Mouse (Mus musculus) liver, adult (tissue): ENCODE measurements around the gene Cdca7.

Source experiments
- GATA4 ChIP-seq: IDR thresholded peaks from 2 replicates; pipeline ENCODE4 v1.6.1; 2014; ENCODE audit warnings: mild to moderate bottlenecking, low read length; ENCODE audit not compliant: insufficient replicate concordance

Gene Cdca7

GRCm38 (mm10) chr2:72475797-72476485, at the start of gene Cdca7:
TSS of gene Cdca7 (plus strand) at chr2:72476159.
- no peak for TF ChIP-seq GATA4

- TF ChIP-seq GATA4, result no peak
Observed at GRCm38 (mm10) chr2:72426776-72427175, 49.2 kb upstream of the Cdca7 start.

GRCm38 (mm10) chr2:72427288-72427687, 48.7 kb upstream of the Cdca7 start:
- no peak for TF ChIP-seq GATA4

GRCm38 (mm10) chr2:72438941-72439533, 36.9 kb upstream of the Cdca7 start:
- no peak for TF ChIP-seq GATA4

- TF ChIP-seq GATA4, result no peak
Observed at GRCm38 (mm10) chr2:72441010-72441409, 34.9 kb upstream of the Cdca7 start.

GRCm38 (mm10) chr2:72442825-72443224, 33.1 kb upstream of the Cdca7 start:
- no peak for TF ChIP-seq GATA4

GRCm38 (mm10) chr2:72443960-72444359, 32.0 kb upstream of the Cdca7 start:
- TF ChIP-seq GATA4, result no peak

GRCm38 (mm10) chr2:72446106-72446505, 29.9 kb upstream of the Cdca7 start:
- no peak for TF ChIP-seq GATA4

GRCm38 (mm10) chr2:72446615-72447014, 29.3 kb upstream of the Cdca7 start:
- no peak for TF ChIP-seq GATA4

GRCm38 (mm10) chr2:72453563-72453962, 22.4 kb upstream of the Cdca7 start:
- no peak for TF ChIP-seq GATA4

GRCm38 (mm10) chr2:72456189-72456588, 19.8 kb upstream of the Cdca7 start:
- no peak for TF ChIP-seq GATA4

- TF ChIP-seq GATA4, result no peak
Observed at GRCm38 (mm10) chr2:72464376-72465014, 11.5 kb upstream of the Cdca7 start.

- TF ChIP-seq GATA4, result no peak
Observed at GRCm38 (mm10) chr2:72467604-72468003, 8.4 kb upstream of the Cdca7 start.

- no peak for TF ChIP-seq GATA4
Observed at GRCm38 (mm10) chr2:72471415-72472070, 4.4 kb upstream of the Cdca7 start.

GRCm38 (mm10) chr2:72474531-72475287, 1.2 kb upstream of the Cdca7 start:
- TF ChIP-seq GATA4, result no peak
